Mouse (Mus musculus) cerebellum, adult 2 months (tissue): ENCODE measurements around the gene Rbfox1. TPM values are rescaled to one million over a fixed set of nuclear protein-coding genes. Genes with fewer than 3 reads are reported as not detected.

Experiments used
- DNase-seq, 2 experiments: peaks; one replicate each; pipeline ENCODE4 v3.0.0; 2021
- H3K27ac ChIP-seq: fragments of 200-500 bp; 2 replicates; pipeline ENCODE4 v1.5.1; 2012; ENCODE audit warnings: low read length, control low read depth, inconsistent platforms; ENCODE audit not compliant: insufficient read depth
- H3K27me3 ChIP-seq: fragments of 200-500 bp; 2 replicates; pipeline ENCODE4 v1.6.1; 2012; ENCODE audit warnings: inconsistent platforms, mild to moderate bottlenecking, low read length, moderate library complexity; ENCODE audit not compliant: control insufficient read depth, insufficient read depth
- H3K4me1 ChIP-seq: fragments of 200-500 bp; 2 replicates; pipeline ENCODE4 v1.6.1; 2011; ENCODE audit warnings: low read length; ENCODE audit not compliant: control insufficient read depth, insufficient read depth
- H3K4me3 ChIP-seq: fragments of 200-500 bp; replicated peaks from 2 replicates; pipeline ENCODE3; 2011; ENCODE audit warnings: mild to moderate bottlenecking, low read depth, low read length, control low read depth; ENCODE audit not compliant: insufficient read depth
- CTCF ChIP-seq: fragments of 200-500 bp; IDR thresholded peaks from 2 replicates; pipeline ENCODE4 v1.5.1; 2011; ENCODE audit warnings: low read depth, mild to moderate bottlenecking, control low read depth, low read length, moderate library complexity, borderline replicate concordance; ENCODE audit not compliant: insufficient read depth
- POLR2A ChIP-seq: fragments of 200-500 bp; IDR thresholded peaks from 2 replicates; pipeline ENCODE4 v1.6.1; 2011; ENCODE audit warnings: low read length, control low read depth, borderline replicate concordance; ENCODE audit not compliant: insufficient read depth
- WGBS: fragments of 180-500 bp; shearing (Covaris S2); methylation state at CpG from one replicate; pipeline ENCODE4 v1.1.7; 2018; 5-methylcytosine and 5-hydroxymethylcytosine counted together
- polyA plus RNA-seq: library from polyadenylated mRNA; depleted of rRNA; stranded (reverse); fragments of >200 nt; gene quantifications from 2 replicates; pipeline ENCODE4 v1.2.3, GENCODE M21; 2012

Rbfox1 gene
- polyA plus RNA-seq, 1 experiment: 132 TPM

DNA sequence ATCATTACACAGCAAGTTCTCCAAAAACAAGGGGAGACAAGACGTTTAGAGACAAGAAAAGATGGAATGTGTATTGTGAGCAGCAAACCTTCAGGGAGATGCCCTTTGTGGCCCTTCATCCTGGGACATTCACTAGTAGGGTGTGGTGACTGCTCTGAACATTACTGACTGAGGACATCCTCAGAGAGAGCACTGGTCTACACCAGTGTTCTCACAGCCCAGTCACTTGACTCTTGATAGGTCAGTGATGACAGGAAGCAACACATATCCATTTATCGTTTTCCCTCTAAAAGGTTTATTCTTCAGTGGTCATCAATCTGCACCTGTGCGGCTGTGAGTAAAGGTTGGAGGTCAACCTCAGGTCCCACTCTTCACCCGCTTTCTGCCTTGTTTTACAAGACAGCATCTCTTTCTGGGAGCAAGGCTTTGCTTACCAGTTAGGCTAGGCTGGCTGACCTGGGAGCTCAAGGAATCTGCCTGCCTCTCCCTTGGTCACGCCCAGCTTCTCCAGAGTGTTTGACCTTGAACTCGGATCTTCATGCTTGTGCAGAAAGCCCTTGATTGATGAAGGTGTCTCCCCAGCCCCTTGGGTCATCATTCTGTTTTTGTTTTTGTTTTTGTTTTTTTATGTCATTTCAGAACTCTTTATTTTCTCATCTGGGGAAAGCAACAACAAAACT lies 892.5 kb downstream of the Rbfox1 start:
- WGBS: 87% methylated on average over 6 of the region's 6 CpGs

DNA sequence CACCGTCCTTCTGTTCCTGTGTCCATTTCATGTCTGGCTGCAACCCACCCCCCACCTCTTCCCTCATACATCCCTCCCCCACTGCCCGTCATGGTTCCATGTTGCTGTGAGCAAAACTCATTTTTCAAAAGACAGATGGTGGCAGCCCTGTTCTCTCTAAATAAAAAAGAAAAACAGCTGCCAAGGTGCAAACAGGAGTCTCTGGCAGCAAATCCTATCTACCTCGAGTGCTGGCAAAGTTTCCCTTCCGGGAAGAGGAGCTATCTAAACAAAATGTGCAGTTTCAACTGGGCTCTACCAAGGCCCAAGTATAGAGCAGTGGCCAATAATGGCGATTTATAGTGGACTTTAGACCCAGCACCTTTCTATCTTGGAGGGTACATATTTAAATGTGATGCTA lies 899.0 kb downstream of the Rbfox1 start:
- no peaks in the 10 kb centered on the region for H3K27me3 ChIP-seq
- DNase-seq: peak; percentile 59 to 80
- peaks cover 7% of the 10 kb centered on the region; the same call in 1 of the 2 replicates for H3K4me1 ChIP-seq
- TF ChIP-seq POLR2A (no peak), CTCF (no peak)
- H3K4me3 ChIP-seq: no peak overlapping the region
- 13% methylated on average over 5 of the region's 5 CpGs for WGBS
- no peak overlapping the region for H3K27ac ChIP-seq

More for the DNA sequence above, 892.5 kb downstream of the Rbfox1 start:
- no peak for DNase-seq
- H3K27ac ChIP-seq: no peak overlapping the region
- no peaks in the 10 kb centered on the region; the same call in 1 of the 2 replicates for H3K4me1 ChIP-seq
- TF ChIP-seq CTCF (no peak), POLR2A (no peak)
- no peak overlapping the region for H3K4me3 ChIP-seq
- H3K27me3 ChIP-seq: no peaks in the 10 kb centered on the region

DNA sequence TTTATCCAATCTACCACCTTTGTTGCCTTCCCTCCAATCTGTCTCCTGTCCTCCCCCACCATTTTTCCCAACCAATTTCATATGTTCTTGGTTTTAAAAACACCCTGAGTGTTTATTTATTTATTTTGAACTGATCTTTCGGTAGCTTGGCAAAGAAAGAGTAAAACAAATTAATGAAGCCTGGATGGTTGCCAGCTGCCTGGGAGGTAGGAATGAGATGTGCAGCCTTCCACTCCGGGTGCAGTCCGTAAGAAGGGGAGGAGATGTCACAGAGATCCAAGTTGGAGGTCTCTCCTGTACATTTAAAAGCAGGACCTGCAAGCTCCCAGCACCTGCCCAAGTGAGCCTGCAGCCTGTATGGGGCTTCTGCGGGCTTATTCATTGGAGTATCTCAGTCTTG lies 899.9 kb downstream of the Rbfox1 start:
- peak; percentile 30 to 42 for DNase-seq
- H3K27ac ChIP-seq: no peak overlapping the region
- peaks cover 7% of the 10 kb centered on the region; the same call in 1 of the 2 replicates for H3K4me1 ChIP-seq
- H3K27me3 ChIP-seq: no peaks in the 10 kb centered on the region
- 18% methylated on average over 4 of the region's 4 CpGs for WGBS
- H3K4me3 ChIP-seq: no peak overlapping the region
- TF ChIP-seq POLR2A: no peak
- TF ChIP-seq CTCF: no peak

DNA sequence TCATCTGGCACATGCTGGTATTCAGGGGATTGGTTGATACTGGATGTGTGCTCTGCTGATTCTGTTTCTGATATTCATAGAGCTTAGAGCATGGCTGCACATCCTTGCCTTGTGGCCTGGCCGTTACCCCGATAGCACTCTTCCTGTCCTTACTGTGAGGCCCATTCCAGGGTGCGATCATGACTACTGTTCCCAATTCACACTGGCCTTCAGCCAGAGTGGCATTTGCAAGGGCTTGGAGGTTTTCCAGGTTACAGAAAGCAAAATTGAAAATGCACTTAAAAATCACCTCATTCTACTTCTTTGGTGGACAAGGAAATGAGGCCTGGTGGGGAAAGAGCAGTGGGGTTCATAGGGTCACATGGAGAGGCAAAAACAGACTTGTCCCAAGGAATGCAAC lies 906.1 kb downstream of the Rbfox1 start:
- no peak for TF ChIP-seq POLR2A
- TF ChIP-seq CTCF: no peak
- no peak overlapping the region for H3K4me3 ChIP-seq
- WGBS: 4% methylated on average over 3 of the region's 3 CpGs
- DNase-seq: peak; percentile 77 to 86
- H3K4me1 ChIP-seq: peaks cover 15% of the 10 kb centered on the region; the same call in 1 of the 2 replicates
- H3K27ac ChIP-seq: no peak overlapping the region
- no peaks in the 10 kb centered on the region for H3K27me3 ChIP-seq

DNA sequence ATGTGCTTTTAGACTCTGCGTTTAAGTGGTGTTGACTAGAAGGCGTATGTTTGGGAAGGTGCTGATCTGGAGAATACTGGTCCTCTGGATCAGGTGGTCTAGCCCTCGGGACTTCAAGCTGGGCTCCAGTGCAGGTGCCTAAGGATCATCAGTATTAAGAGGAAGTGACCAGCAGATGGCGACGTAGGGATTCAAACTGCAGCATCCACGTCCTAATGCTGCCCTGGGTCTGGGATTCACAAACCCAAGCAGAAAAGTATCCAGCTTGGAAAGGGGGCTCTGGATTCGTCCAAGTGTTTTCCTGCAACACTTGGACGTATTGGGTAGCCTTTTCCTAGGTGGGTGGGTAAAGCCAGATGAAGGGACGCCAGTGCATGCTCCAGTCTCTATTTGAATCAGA lies 906.5 kb downstream of the Rbfox1 start:
- H3K27ac ChIP-seq: no peak overlapping the region; the same call in 1 of the 2 replicates
- TF ChIP-seq CTCF (peak; percentile 79), POLR2A (no peak)
- DNase-seq: peak; percentile 69 to 72
- no peak overlapping the region for H3K4me3 ChIP-seq
- H3K4me1 ChIP-seq: peaks cover 15% of the 10 kb centered on the region; the same call in 1 of the 2 replicates
- no peaks in the 10 kb centered on the region for H3K27me3 ChIP-seq
- 9% methylated on average over 9 of the region's 9 CpGs for WGBS

DNA sequence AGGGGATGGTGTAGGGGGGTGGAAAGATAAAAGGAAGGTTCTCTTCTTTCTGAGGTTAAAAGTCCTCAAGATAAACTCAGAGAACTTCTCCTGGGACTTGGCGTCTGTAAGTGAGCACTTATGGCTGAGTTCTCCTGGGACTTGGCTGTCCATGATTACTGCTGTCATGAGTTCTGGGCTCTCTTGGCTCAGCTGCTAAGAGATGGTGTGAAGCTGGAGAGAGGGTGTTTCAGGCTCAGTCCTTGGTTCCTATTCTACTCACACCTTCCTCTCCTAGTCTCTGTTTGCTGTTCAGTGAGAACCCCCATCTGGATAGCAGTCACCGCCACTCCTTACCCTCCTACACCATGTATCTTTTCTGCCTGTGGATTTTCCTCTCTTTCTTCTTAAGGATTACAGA lies 921.1 kb downstream of the Rbfox1 start:
- WGBS: 81% methylated on average over 2 of the region's 2 CpGs
- DNase-seq: no peak
- TF ChIP-seq POLR2A (no peak), CTCF (no peak)

DNA sequence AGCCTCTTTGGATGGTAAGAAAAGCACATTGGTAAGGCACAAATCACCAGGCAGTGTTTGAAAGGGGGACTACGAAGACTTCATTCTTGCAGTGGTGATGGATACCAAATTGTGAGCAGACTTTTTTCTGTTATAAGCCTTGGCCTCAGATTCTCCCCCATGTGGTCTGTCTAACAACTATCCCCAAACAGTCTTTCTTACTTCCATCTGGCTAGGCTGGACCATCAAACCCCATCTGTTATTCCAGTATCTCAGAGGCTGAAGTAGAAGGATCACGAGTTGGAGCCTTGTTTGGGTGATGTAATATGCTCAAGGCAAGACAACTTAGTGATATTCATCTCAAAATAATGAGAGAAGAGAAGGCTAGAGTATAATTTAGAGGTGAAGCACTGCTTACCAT lies 922.7 kb downstream of the Rbfox1 start:
- Histone ChIP-seq H3K27ac (no peak overlapping the region), H3K4me3 (no peak overlapping the region), H3K27me3 (no peaks in the 10 kb centered on the region), H3K4me1 (peaks cover 4% of the 10 kb centered on the region)
- WGBS: 15% methylated on average over 2 of the region's 2 CpGs
- no peak for TF ChIP-seq CTCF
- no peak for TF ChIP-seq POLR2A
- peak in 1 of 2 experiments; percentile 64 for DNase-seq

More for the DNA sequence above, 921.1 kb downstream of the Rbfox1 start:
- no peak overlapping the region for H3K27ac ChIP-seq
- H3K27me3 ChIP-seq: no peaks in the 10 kb centered on the region
- H3K4me1 ChIP-seq: peaks cover 4% of the 10 kb centered on the region
- H3K4me3 ChIP-seq: no peak overlapping the region

DNA sequence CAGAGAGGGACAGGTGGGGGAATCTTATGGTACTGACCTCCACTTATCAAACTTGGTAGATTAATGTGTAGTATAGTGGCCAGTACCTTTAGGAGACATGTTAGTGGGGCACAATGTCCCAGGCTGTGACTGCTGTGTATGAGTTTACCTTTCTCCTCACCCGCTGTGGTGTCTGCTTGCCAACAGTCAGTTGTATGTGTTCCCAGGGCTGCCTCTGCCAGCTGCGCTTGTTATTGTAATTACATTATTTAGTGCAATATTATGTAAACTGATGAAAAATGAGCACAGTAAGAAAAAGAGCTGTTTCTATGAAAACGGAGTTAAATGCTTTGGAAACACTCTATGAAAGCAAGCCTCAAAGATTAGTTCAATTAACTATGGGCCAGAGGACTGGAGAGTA lies 928.7 kb downstream of the Rbfox1 start:
- H3K4me3 ChIP-seq: no peak overlapping the region
- H3K27ac ChIP-seq: no peak overlapping the region
- TF ChIP-seq CTCF (no peak), POLR2A (no peak)
- no peak for DNase-seq
- WGBS: 41% methylated on average over 3 of the region's 3 CpGs
- H3K4me1 ChIP-seq: peaks cover 5% of the 10 kb centered on the region; the same call in 1 of the 2 replicates
- H3K27me3 ChIP-seq: no peaks in the 10 kb centered on the region
